Mouse (Mus musculus) intestine, embryonic 14.5 days (tissue): ENCODE results near the gene Ppp6r1. TPM values are rescaled to one million over a fixed set of nuclear protein-coding genes. Genes with fewer than 3 reads are reported as not detected.

ENCODE experiments used
- ATAC-seq: fragments of 200-750 bp; cut with Nextera tagmentation; replicated peaks from 2 replicates; pipeline ENCODE4 v1.8.0; 2017; ENCODE audit warnings: low read depth, moderate number of reproducible peaks, moderate TSS enrichment, moderate library complexity; ENCODE audit not compliant: low FRiP score, low TSS enrichment
- DNase-seq: peaks from one replicate; pipeline ENCODE4 v3.0.0-alpha.2; 2018; ENCODE audit warnings: low spot score
- H3K27ac ChIP-seq: fragments of 300-500 bp; sonication (generic); 2 replicates; pipeline ENCODE4 v1.5.1; 2014; ENCODE audit warnings: low read depth, mild to moderate bottlenecking, control low read depth
- H3K27me3 ChIP-seq: fragments of 300-500 bp; sonication (generic); replicated peaks from 2 replicates; pipeline ENCODE4 v1.6.1; 2014; ENCODE audit warnings: low read length, control low read depth; ENCODE audit not compliant: control insufficient read depth, insufficient read depth
- H3K36me3 ChIP-seq: fragments of 300-500 bp; sonication (generic); 2 replicates; pipeline ENCODE4 v1.6.1; 2014; ENCODE audit warnings: low read length, control low read depth; ENCODE audit not compliant: control insufficient read depth, insufficient read depth
- H3K4me1 ChIP-seq: fragments of 300-500 bp; sonication (generic); replicated peaks from 2 replicates; pipeline ENCODE4 v1.6.1; 2014; ENCODE audit warnings: low read length, control low read depth, mixed read lengths; ENCODE audit not compliant: control insufficient read depth, insufficient read depth
- H3K4me2 ChIP-seq: fragments of 300-500 bp; sonication (generic); 2 replicates; pipeline ENCODE4 v1.6.1; 2014; ENCODE audit warnings: low read length
- H3K4me3 ChIP-seq: fragments of 300-500 bp; sonication (generic); 2 replicates; pipeline ENCODE4 v1.5.1; 2014; ENCODE audit warnings: low read depth, low read length, control low read depth, mixed read lengths
- H3K9ac ChIP-seq: fragments of 300-500 bp; sonication (generic); 2 replicates; pipeline ENCODE4 v1.6.1; 2014; ENCODE audit warnings: mild to moderate bottlenecking, low read length
- H3K9me3 ChIP-seq: fragments of 300-500 bp; sonication (generic); 2 replicates; pipeline ENCODE4 v1.6.1; 2016; ENCODE audit warnings: low read length, control low read depth; ENCODE audit not compliant: control insufficient read depth
- WGBS: fragments of 180-500 bp; shearing (Covaris S2); extraction: QIAGEN DNeasy Blood & Tissue Kit; methylation state at CpG from one replicate; pipeline ENCODE4 v1.1.7; 2014; 5-methylcytosine and 5-hydroxymethylcytosine counted together
- polyA plus RNA-seq: library from polyadenylated mRNA; unstranded; fragments of >200 nt; fragmentation: Nextera tagmentation; extraction: Ambion mirVana; gene quantifications from 2 replicates; pipeline ENCODE4 v1.2.1, GENCODE M21; 2014

Ppp6r1 gene
- polyA plus RNA-seq, 1 experiment from 2014 or later: 8.5 TPM

GRCm38 (mm10) chr7:4666871-4667270, 8.1 kb upstream of the Ppp6r1 start:
- ATAC-seq: no peak

DNA sequence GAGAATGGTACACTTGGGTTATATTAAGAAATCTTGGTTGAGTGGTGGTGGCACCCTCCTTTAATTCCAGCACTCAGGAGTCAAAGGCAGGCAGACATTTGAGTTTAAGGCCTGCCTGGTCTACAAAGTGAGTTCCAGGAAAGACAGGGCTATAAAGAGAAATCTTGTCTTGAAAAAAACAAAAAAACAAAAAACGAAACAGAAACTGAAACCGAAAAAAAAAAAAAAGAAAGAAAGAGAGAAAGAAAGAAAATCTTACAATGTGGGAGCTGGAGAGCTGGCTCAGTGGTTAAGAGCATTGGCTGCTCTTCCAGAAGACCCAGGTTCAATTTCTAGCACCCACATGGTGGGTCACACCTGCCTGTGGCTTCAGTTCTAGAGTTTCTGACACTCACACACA, 4.9 kb upstream of the Ppp6r1 start:
- Histone ChIP-seq H3K9ac (no peak overlapping the region), H3K27ac (no peak overlapping the region), H3K4me1 (peaks cover 8% of the 10 kb centered on the region; the same call in 1 of the 2 replicates), H3K27me3 (no peaks in the 10 kb centered on the region), H3K4me2 (no peak overlapping the region), H3K9me3 (no peaks in the 10 kb centered on the region), H3K36me3 (peaks cover 54% of the 10 kb centered on the region), H3K4me3 (no peak overlapping the region)
- 94% methylated on average over 2 of the region's 2 CpGs for WGBS
- no peak for DNase-seq
- ATAC-seq: no peak

More at GRCm38 (mm10) chr7:4666871-4667270, 8.1 kb upstream of the Ppp6r1 start:
- Histone ChIP-seq H3K36me3 (peaks cover 60% of the 10 kb centered on the region), H3K27ac (no peak overlapping the region), H3K4me2 (no peak overlapping the region), H3K4me1 (0 out of 2 replicates have a peak, but pooled peaks cover 2% of the 10 kb centered on the region), H3K9ac (no peak overlapping the region), H3K27me3 (no peaks in the 10 kb centered on the region), H3K4me3 (no peak overlapping the region), H3K9me3 (no peaks in the 10 kb centered on the region)
- WGBS: 93% methylated on average over 5 of the region's 5 CpGs
- no peak for DNase-seq

GRCm38 (mm10) chr7:4663179-4663578, 4.4 kb upstream of the Ppp6r1 start:
- Histone ChIP-seq H3K9me3 (no peaks in the 10 kb centered on the region), H3K4me2 (no peak overlapping the region), H3K9ac (no peak overlapping the region), H3K27ac (no peak overlapping the region), H3K4me1 (peaks cover 8% of the 10 kb centered on the region; the same call in 1 of the 2 replicates), H3K36me3 (peaks cover 49% of the 10 kb centered on the region), H3K4me3 (no peak overlapping the region), H3K27me3 (no peaks in the 10 kb centered on the region)
- DNase-seq (no peak), ATAC-seq (no peak)
- 72% methylated on average over 8 of the region's 8 CpGs for WGBS

DNA sequence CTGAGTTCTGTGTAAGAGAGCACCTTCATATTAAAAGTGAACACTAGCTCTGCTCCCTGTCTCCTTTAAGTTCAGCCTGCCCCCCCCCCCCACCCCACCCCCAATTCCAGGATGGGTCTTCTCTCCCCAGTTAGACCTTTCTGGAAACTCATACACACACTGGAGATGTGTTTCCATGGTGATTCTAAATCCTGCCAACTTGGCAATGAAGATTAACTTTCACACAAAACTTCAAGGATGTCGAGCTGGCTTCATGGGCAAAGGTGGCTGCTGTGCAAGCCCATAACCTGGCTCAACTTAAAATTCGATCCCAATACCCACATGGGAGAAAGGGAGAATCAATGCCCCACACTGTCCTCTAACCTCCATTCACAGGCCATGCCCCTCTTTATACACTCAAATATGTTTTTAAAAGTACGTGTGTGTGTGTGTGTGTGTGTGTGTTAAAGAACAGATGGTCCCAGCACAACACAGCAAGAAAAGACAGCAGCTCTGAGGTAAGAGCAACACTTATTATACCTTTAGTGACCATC, 1.2 kb upstream of the Ppp6r1 start:
- Histone ChIP-seq H3K9me3 (no peaks in the 10 kb centered on the region), H3K4me1 (peaks cover 37% of the 10 kb centered on the region), H3K4me2 (peak overlapping the region; percentile 90), H3K27me3 (no peaks in the 10 kb centered on the region), H3K27ac (peak overlapping the region; percentile 94; the same call in 1 of the 2 replicates), H3K9ac (peak overlapping the region; percentile 90), H3K36me3 (peaks cover 29% of the 10 kb centered on the region), H3K4me3 (peak overlapping the region; percentile 95)
- DNase-seq (no peak), ATAC-seq (no peak)
- 58% methylated on average over 3 of the region's 3 CpGs for WGBS

- ATAC-seq: peak; percentile 74
- under 1% methylated on average over 69 of the region's 78 CpGs for WGBS
- peaks cover 40% of the 10 kb centered on the region for H3K4me1 ChIP-seq
Observed at GRCm38 (mm10) chr7:4658128-4658907, 501 bp downstream of the Ppp6r1 start.

GRCm38 (mm10) chr7:4657521-4658127, 1.2 kb downstream of the Ppp6r1 start:
- 39% methylated on average over 9 of the region's 9 CpGs for WGBS
- Histone ChIP-seq H3K4me3 (peak overlapping the region; percentile 95), H3K4me2 (peak overlapping the region; percentile 90), H3K4me1 (peaks cover 41% of the 10 kb centered on the region), H3K9me3 (no peaks in the 10 kb centered on the region), H3K9ac (peak overlapping the region; percentile 90), H3K36me3 (peaks cover 14% of the 10 kb centered on the region; the same call in 1 of the 2 replicates), H3K27me3 (no peaks in the 10 kb centered on the region), H3K27ac (peak overlapping the region; percentile 94; the same call in 1 of the 2 replicates)
- ATAC-seq (no peak), DNase-seq (peak; percentile 60)

More at GRCm38 (mm10) chr7:4658128-4658907, 501 bp downstream of the Ppp6r1 start:
- H3K4me3 ChIP-seq: peak overlapping the region; percentile 95
- H3K9ac ChIP-seq: peak overlapping the region; percentile 90
- H3K9me3 ChIP-seq: no peaks in the 10 kb centered on the region
- peak; percentile 56 for DNase-seq
- peak overlapping the region; percentile 90 for H3K4me2 ChIP-seq
- H3K27ac ChIP-seq: peak overlapping the region; percentile 94
- H3K36me3 ChIP-seq: peaks cover 15% of the 10 kb centered on the region; the same call in 1 of the 2 replicates
- H3K27me3 ChIP-seq: no peaks in the 10 kb centered on the region

DNA sequence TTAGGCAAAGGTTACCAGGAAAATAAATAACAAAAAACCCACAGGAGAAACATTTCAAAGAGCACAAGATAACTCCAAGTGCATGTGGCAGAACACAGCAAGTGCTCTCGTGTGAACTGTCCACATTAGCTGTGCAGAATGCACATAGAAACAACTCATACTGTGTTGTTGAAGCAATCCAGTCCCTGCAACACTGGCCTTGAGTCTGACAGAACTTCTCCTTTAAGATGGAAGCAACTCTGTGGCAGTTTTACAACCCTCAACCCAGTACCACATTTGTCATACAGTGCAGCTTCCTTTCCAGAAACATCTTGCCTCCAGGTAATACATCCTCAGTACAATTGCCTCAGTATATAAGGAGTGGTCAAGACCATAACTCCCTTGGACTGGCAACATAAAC, 2.0 kb downstream of the Ppp6r1 start:
- H3K9me3 ChIP-seq: no peaks in the 10 kb centered on the region
- H3K4me2 ChIP-seq: peak overlapping the region; percentile 90
- H3K36me3 ChIP-seq: 0 out of 2 replicates have a peak, but pooled peaks cover 13% of the 10 kb centered on the region
- H3K9ac ChIP-seq: no peak overlapping the region
- peaks cover 45% of the 10 kb centered on the region for H3K4me1 ChIP-seq
- no peak overlapping the region for H3K27ac ChIP-seq
- 35% methylated on average over 1 of the region's 1 CpGs for WGBS
- H3K4me3 ChIP-seq: peak overlapping the region; percentile 95
- no peaks in the 10 kb centered on the region for H3K27me3 ChIP-seq
- no peak for ATAC-seq
- DNase-seq: no peak

DNA sequence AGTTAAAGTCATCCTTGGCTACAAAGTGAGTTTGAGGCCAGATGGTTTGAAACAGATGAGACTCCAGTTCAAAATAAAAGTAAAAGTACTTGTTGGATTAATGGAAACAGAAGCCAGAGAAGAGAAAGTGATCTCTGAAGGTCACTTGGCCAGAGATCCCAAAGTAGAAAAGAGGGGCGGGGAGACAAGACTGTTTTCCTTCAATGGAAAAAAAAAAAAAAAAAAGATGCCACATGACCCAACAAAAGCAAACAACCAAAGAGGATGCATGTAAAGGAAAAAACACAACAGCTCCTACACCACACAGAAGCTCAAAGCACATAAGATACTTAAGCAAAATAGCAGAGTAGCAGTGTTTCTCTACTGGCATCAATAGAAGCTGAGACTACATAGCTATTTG, 2.9 kb downstream of the Ppp6r1 start:
- no peak overlapping the region for H3K27ac ChIP-seq
- H3K9me3 ChIP-seq: no peaks in the 10 kb centered on the region
- no peak for ATAC-seq
- no peaks in the 10 kb centered on the region for H3K27me3 ChIP-seq
- H3K4me1 ChIP-seq: peaks cover 45% of the 10 kb centered on the region
- H3K4me2 ChIP-seq: 0 out of 2 replicates have a peak overlapping the region, but pooled peaks have one; percentile 90
- no peak overlapping the region for H3K4me3 ChIP-seq
- 90% methylated on average over 1 of the region's 1 CpGs for WGBS
- no peak for DNase-seq
- H3K36me3 ChIP-seq: 0 out of 2 replicates have a peak, but pooled peaks cover 7% of the 10 kb centered on the region
- no peak overlapping the region for H3K9ac ChIP-seq
